Mouse (Mus musculus) testis, adult 2 months (tissue): Measurements from ENCODE around the gene Gucy2g. TPM values are rescaled to one million over a fixed set of nuclear protein-coding genes. Genes with fewer than 3 reads are reported as not detected.

Source experiments
- H3K27ac ChIP-seq: fragments of 200-500 bp; 2 replicates; pipeline ENCODE4 v1.5.1; 2012; ENCODE audit warnings: low read depth, low read length; ENCODE audit not compliant: control insufficient read depth, insufficient read depth
- H3K27me3 ChIP-seq: fragments of 200-500 bp; 2 replicates; pipeline ENCODE4 v1.6.1; 2012; ENCODE audit warnings: mild to moderate bottlenecking, low read length, moderate library complexity; ENCODE audit not compliant: control insufficient read depth, insufficient read depth
- H3K36me3 ChIP-seq: fragments of 200-500 bp; 2 replicates; pipeline ENCODE4 v1.6.1; 2012; ENCODE audit warnings: mild to moderate bottlenecking, low read length; ENCODE audit not compliant: control insufficient read depth, insufficient read depth
- H3K4me1 ChIP-seq: fragments of 200-500 bp; 2 replicates; pipeline ENCODE4 v1.6.1; 2012; ENCODE audit warnings: low read length; ENCODE audit not compliant: control insufficient read depth, insufficient read depth
- H3K4me3 ChIP-seq: fragments of 200-500 bp; 2 replicates; pipeline ENCODE4 v1.5.1; 2012; ENCODE audit warnings: low read depth, mild to moderate bottlenecking, low read length, moderate library complexity, mixed read lengths; ENCODE audit not compliant: control insufficient read depth
- CTCF ChIP-seq: fragments of 200-500 bp; IDR thresholded peaks from 2 replicates; pipeline ENCODE4 v1.5.1; 2012; ENCODE audit warnings: low read depth, mild to moderate bottlenecking, inconsistent platforms, low read length, moderate library complexity; ENCODE audit not compliant: control insufficient read depth, insufficient read depth, insufficient replicate concordance
- POLR2A ChIP-seq: fragments of 200-500 bp; IDR thresholded peaks from 2 replicates; pipeline ENCODE4 v1.6.1; 2012; ENCODE audit warnings: low read depth, mild to moderate bottlenecking, inconsistent platforms, low read length, moderate library complexity; ENCODE audit not compliant: control insufficient read depth
- polyA plus RNA-seq: library from polyadenylated mRNA; depleted of rRNA; stranded (reverse); fragments of >200 nt; gene quantifications from 2 replicates; pipeline ENCODE4 v1.2.3, GENCODE M21; 2012; rRNA removed

Gene Gucy2g
- polyA plus RNA-seq, result 1.9 and 2.1 TPM in 2 replicates

DNA sequence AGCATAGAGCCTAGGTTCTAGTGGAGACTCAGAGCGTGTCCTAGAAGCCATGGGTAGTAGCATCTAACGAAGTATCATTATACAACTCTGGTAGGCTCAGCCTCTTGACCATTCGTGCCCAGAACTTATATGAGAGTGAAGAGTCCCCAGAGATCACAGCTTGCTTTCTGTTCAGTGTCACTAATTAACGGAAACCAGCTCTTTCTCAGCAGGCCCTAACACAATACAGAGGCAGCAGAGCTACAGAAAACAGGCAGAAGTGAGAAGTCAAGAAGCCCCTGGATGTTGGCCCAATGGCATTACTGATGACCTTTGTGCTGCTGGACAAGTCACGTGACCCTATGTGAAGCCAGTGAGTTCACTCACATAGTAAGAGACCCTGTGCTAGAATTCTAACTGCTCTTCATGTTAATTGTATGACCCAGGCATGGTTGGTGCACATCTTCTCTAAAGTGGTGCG lies at the start of gene Gucy2g:
Gene Gucy2g, minus strand, starts transcription at position 51 of the 460 bp plus-strand sequence.
- Histone ChIP-seq H3K4me3 (no peak within 1 kb of the TSS), H3K27me3 (no peaks in the 10 kb centered on the region), H3K27ac (no peak within 1 kb of the TSS), H3K4me1 (peaks cover 2% of the 10 kb centered on the region), H3K36me3 (no peaks in the 10 kb centered on the region)
- TF ChIP-seq CTCF (no peak), POLR2A (no peak)

DNA sequence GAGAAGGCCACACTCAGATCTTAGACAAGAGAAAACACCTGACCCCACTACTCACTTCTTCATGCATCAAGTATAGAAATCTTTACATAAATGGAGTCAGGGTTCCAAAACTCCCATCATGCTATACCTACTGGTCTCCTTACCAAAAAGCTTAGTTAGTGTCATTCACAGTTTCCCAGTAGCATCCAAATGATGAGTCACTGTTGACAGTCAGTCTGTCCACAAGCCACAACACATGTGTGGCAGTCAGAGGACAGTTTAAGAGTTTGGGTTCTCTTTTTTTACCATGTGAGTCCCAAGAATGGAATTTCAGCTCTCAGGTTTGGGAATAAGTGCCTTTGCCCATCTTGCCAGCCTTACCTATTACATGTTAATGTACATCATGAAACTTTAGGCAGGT lies 47.9 kb upstream of the Gucy2g start:
- no peaks in the 10 kb centered on the region for H3K27me3 ChIP-seq
- H3K36me3 ChIP-seq, result no peaks in the 10 kb centered on the region
- no peak for TF ChIP-seq CTCF

DNA sequence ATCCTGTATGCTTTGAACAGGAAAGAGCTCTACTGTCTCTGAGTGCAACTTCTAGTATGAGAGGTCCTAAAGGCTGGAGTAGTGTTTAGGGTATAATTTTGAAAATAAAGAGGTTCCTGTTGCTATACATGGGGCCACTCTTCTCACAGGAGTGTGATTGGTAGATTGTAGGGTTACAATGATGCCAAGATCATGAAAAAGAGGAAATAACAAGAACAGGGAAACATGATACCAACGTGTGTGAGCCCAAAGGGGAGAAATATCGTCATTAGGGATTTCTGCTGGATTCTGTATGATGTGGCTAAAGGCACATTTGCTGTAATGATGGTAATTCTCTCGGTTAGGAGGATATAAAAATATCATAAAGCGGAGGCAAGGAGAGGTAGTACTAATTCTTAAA lies 45.0 kb upstream of the Gucy2g start:
- Histone ChIP-seq H3K4me3 (no peak overlapping the region), H3K36me3 (no peaks in the 10 kb centered on the region), H3K27ac (no peak overlapping the region), H3K27me3 (no peaks in the 10 kb centered on the region), H3K4me1 (no peaks in the 10 kb centered on the region)
- TF ChIP-seq CTCF (no peak), POLR2A (no peak)

More for the DNA sequence above, 47.9 kb upstream of the Gucy2g start:
- Histone ChIP-seq H3K4me3 (no peak overlapping the region), H3K4me1 (no peaks in the 10 kb centered on the region), H3K27ac (no peak overlapping the region)

DNA sequence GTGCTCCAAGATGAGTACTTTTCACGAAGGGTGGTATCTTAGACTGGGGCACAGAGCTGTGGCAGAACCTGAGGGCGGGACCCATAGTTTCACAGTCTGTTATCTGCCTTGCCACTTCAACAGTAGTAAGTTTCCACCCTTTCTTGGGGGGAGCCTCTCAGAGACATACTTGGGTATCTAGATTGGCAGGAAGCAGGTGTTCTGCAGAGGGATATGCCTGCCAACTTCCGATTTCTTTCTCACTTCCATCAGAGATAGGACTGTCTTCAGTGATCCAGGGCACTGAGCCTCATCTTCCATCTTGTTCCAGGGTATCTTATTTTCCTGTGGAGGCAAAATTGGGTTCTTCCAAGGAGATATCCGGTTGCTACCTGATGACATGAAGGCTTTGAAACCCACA lies 43.1 kb upstream of the Gucy2g start:
- TF ChIP-seq POLR2A (no peak), CTCF (no peak)
- H3K4me1 ChIP-seq, result no peaks in the 10 kb centered on the region
- no peaks in the 10 kb centered on the region for H3K27me3 ChIP-seq

DNA sequence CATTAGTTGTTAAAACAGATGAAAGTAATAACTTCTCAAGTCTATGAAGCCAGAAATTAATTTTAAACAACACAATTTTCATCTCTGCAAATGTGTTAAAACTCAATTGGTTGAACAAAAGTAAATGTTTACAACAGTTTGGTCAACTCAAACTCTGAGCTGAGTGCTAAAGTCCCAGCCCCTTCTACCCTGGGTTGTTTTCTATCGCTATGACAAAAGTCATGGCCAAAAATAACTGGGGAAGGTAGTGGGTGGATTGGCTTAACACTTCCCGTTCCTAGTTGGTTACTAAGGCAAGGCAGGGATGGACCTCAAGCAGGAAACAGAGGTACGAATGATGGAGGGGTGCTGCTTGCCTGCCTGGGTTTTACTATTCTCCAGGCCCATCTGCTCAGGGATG lies 35.7 kb upstream of the Gucy2g start:
- Histone ChIP-seq H3K4me3 (no peak overlapping the region), H3K27ac (no peak overlapping the region), H3K4me1 (no peaks in the 10 kb centered on the region), H3K36me3 (no peaks in the 10 kb centered on the region), H3K27me3 (no peaks in the 10 kb centered on the region)
- TF ChIP-seq CTCF, result no peak

More for the DNA sequence above, 43.1 kb upstream of the Gucy2g start:
- no peak overlapping the region for H3K4me3 ChIP-seq
- H3K36me3 ChIP-seq, result no peaks in the 10 kb centered on the region
- no peak overlapping the region for H3K27ac ChIP-seq

DNA sequence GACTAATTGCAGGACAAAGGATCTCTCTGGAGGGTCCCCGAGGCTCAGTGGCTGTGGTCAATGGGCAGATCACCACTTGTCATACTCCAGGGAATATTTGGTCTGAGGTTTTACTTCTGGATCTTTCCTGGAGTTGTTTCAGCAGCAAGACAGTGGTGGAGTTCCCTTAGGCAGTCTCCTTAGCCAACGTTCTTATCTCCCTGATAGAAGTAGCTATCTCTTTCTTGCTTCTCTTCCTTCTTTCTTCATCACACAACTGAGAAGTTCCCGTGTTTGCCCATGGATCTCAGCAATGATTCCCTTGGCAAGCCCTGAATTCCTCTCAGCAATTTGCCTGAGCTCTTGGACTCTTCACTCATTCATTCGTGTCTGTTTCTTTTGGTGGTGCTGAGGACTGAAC lies 35.1 kb upstream of the Gucy2g start:
- no peaks in the 10 kb centered on the region for H3K36me3 ChIP-seq
- no peak overlapping the region for H3K27ac ChIP-seq
- no peak overlapping the region for H3K4me3 ChIP-seq
- TF ChIP-seq POLR2A (no peak), CTCF (no peak)
- H3K27me3 ChIP-seq, result no peaks in the 10 kb centered on the region
- no peaks in the 10 kb centered on the region for H3K4me1 ChIP-seq

DNA sequence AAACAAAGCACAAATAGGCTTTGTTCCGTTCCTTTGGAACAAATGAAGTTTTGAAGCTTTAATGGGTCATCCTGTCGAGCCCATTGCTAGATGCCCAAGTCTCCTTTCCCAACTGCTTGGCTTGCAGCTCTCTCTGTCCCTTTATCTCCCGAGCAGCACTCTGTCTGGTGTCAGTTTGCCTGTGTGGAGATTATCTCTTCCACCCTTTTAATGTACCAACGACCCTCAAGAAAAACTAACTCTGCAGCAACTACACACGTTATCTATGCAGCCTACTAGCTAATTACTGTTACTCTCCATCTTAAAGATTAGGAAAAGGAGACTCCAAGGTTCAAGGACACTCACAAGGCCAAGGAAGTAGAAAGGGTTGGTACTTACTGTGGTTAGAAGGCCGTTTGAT lies 32.3 kb upstream of the Gucy2g start:
- no peaks in the 10 kb centered on the region for H3K27me3 ChIP-seq
- TF ChIP-seq CTCF, result no peak
- no peak for TF ChIP-seq POLR2A

DNA sequence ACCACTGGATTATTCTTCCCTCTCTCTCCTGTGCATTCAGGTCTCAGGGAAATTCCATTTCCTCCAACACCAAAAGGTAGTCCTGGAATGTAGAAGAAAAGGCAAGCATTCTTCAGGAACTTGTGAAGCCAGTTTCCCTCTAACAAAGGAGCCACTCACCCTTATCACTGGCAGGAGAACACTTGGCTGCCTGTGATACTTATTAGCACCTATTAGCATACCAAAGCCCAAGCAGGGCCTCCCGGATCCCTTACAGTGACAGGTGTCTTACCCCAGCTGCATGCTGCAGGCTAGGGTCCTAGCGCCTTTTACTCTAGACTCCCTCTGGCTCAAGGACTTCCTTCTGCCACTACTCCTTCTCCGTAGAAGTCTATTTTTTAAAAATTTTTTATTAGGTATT lies 30.4 kb upstream of the Gucy2g start:
- Histone ChIP-seq H3K4me3 (no peak overlapping the region), H3K4me1 (no peaks in the 10 kb centered on the region), H3K36me3 (no peaks in the 10 kb centered on the region), H3K27me3 (no peaks in the 10 kb centered on the region), H3K27ac (no peak overlapping the region)
- TF ChIP-seq CTCF (no peak), POLR2A (no peak)

More for the DNA sequence above, 32.3 kb upstream of the Gucy2g start:
- Histone ChIP-seq H3K27ac (no peak overlapping the region), H3K4me1 (no peaks in the 10 kb centered on the region), H3K4me3 (no peak overlapping the region), H3K36me3 (no peaks in the 10 kb centered on the region)
